Mouse (Mus musculus) erythroblast, embryonic 14.5 days (primary cell): ENCODE measurements around the gene Met.

Experiments
- GATA1 ChIP-seq: IDR thresholded peaks from 2 replicates; pipeline ENCODE4 v1.6.1; 2012; ENCODE audit warnings: low read length, inconsistent platforms, mixed read lengths
- TAL1 ChIP-seq: IDR thresholded peaks from 3 replicates; pipeline ENCODE4 v1.6.1; 2012; ENCODE audit warnings: low read length, inconsistent platforms, mixed read lengths

DNA sequence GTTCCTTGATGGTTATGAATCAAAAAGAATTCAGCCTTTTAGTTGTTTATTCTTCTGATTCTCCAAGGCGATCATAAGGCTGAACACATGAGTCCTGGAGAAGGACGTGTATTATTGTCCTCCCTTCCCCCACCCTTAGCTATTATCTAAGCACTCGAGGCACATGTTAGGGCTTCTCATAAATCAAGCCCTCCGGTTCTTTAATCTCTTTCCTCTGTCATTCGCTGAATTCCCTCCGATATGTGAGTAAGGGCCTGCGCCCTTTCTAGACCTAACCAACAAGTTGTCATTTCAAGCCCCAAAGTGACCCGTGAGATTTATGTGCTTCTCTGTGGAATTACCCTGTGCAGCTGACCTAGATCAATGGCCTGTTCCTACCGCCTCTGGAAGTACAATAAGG, 81.9 kb downstream of the Met start:
- no peak for TF ChIP-seq TAL1
- TF ChIP-seq GATA1, result no peak
